Mouse (Mus musculus): Measurements from ENCODE around the gene Acad11. TPM values are rescaled to one million over a fixed set of nuclear protein-coding genes. Genes with fewer than 3 reads are reported as not detected.

Gene Acad11
- polyA plus RNA-seq, 1 experiment from 2014 or later = 10.1 TPM

- ATAC-seq (ENCODE audit: insufficient number of reproducible peaks, low FRiP score) = no peak
- 52% methylated on average over 7 of the region's 7 CpGs for WGBS
Observed at GRCm38 (mm10) chr9:104146683-104147082, 83.5 kb downstream of the Acad11 start.

DNA sequence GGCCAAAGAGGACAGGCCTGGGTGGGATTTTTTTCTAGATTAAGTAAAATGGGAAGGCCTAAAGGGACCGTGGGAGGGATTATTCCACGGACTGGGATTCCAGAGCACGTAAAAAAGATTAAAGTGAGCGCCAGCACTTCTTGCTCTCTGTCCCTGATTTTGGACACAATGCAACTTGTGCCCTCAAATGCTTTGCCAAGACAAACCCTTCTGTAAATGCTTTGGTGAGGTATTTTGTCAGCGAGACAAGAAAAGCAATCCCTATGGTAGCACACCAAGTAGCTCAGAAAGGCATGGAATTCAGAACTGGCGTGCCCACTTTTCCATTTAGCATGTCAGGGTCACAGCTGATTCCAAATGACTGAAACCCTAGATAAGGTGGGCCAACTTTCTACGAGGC is 85.8 kb downstream of the Acad11 start:
- no peak for ATAC-seq (ENCODE audit: insufficient number of reproducible peaks, low FRiP score)
- no peak overlapping the region for H3K4me2 ChIP-seq
- H3K36me3 ChIP-seq = peaks cover 44% of the 10 kb centered on the region
- WGBS = 84% methylated on average over 7 of the region's 7 CpGs
- no peaks in the 10 kb centered on the region for H3K9me3 ChIP-seq (replicated peaks)
- H3K4me1 ChIP-seq (replicated peaks) = 0 out of 2 replicates have a peak, but pooled peaks cover 3% of the 10 kb centered on the region
- no peak overlapping the region for H3K27ac ChIP-seq (ENCODE audit: poor library complexity, severe bottlenecking)
- H3K9ac ChIP-seq = no peak overlapping the region
- no peak overlapping the region for H3K4me3 ChIP-seq
- no peaks in the 10 kb centered on the region for H3K27me3 ChIP-seq (replicated peaks)

More at GRCm38 (mm10) chr9:104146683-104147082, 83.5 kb downstream of the Acad11 start:
- 0 out of 2 replicates have a peak, but pooled peaks cover 3% of the 10 kb centered on the region for H3K4me1 ChIP-seq (replicated peaks)
- H3K9me3 ChIP-seq (replicated peaks) = no peaks in the 10 kb centered on the region
- H3K9ac ChIP-seq = no peak overlapping the region
- no peak overlapping the region for H3K4me3 ChIP-seq
- H3K27ac ChIP-seq (ENCODE audit: poor library complexity, severe bottlenecking) = no peak overlapping the region
- peaks cover 23% of the 10 kb centered on the region for H3K36me3 ChIP-seq
- no peak overlapping the region for H3K4me2 ChIP-seq
- H3K27me3 ChIP-seq (replicated peaks) = no peaks in the 10 kb centered on the region

- 87% methylated on average over 7 of the region's 7 CpGs for WGBS
- Histone ChIP-seq H3K36me3 (peaks cover 76% of the 10 kb centered on the region), H3K4me3 (no peak overlapping the region)
Observed at GRCm38 (mm10) chr9:104152121-104152520, 88.9 kb downstream of the Acad11 start.

DNA sequence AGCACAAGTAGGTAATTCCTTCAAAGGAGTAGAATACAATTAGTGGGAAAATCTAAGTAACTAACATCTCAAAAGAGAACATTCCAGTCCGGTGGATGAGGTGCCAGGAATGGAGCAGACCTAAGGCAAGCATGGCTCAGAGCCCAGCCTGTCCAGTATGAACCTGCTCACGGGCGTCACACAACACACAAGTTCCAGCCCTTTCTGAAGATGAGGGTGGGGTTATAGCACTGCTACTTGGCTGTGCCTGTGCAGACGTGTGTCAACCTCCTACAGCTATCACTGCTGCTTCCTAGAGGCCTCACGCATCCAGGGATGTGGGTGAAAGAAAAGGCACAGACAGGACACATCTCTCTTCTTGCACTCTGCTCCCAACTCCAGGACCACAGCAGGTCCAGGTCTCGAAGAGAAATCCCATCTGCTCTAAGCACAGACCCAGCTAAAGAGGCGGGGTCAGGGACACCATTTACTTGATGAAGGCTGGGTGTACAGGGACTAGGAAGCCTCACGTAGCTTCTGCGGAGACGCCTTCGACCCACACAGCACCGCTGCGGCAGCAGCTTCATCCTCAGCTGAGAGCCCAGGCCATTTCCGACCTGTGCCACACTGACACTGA is 92.0 kb downstream of the Acad11 start:
- H3K36me3 ChIP-seq = peaks cover 94% of the 10 kb centered on the region
- no peaks in the 10 kb centered on the region for H3K9me3 ChIP-seq (replicated peaks)
- H3K27ac ChIP-seq (ENCODE audit: poor library complexity, severe bottlenecking) = no peak overlapping the region
- no peak overlapping the region for H3K4me3 ChIP-seq
- no peaks in the 10 kb centered on the region for H3K4me1 ChIP-seq (replicated peaks)
- no peak overlapping the region for H3K4me2 ChIP-seq
- ATAC-seq (ENCODE audit: insufficient number of reproducible peaks, low FRiP score) = no peak
- no peaks in the 10 kb centered on the region for H3K27me3 ChIP-seq (replicated peaks)
- H3K9ac ChIP-seq = no peak overlapping the region
- 89% methylated on average over 14 of the region's 14 CpGs for WGBS

More at GRCm38 (mm10) chr9:104152121-104152520, 88.9 kb downstream of the Acad11 start:
- ATAC-seq (ENCODE audit: insufficient number of reproducible peaks, low FRiP score) = no peak
- Histone ChIP-seq H3K27ac (ENCODE audit: poor library complexity, severe bottlenecking) (no peak overlapping the region), H3K27me3 (replicated peaks) (no peaks in the 10 kb centered on the region), H3K9me3 (replicated peaks) (no peaks in the 10 kb centered on the region), H3K4me2 (no peak overlapping the region), H3K4me1 (replicated peaks) (no peaks in the 10 kb centered on the region), H3K9ac (no peak overlapping the region)

- whole genome bisulfite sequencing = 89% methylated on average over 8 of the region's 8 CpGs
Observed at GRCm38 (mm10) chr9:104156506-104156905, 93.3 kb downstream of the Acad11 start.

DNA sequence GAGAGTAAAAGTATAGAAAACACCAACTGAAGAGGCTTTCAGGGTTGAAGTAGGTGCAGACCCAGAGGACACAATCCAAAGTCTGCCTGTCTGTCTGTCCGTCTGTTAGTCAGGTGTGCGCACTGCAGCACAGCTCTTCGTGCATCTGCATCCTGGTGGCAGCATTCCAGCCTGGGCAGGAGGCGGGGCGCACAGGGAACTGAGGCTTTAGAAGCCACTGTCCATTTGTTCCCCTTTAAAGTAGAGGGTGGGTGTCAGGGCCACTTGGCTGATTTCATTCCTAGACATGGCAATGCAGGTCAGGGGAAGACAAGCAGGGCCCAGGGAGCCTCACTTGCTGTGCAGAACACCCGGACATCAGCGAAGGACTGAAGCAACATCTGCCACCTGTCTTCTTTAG is 94.1 kb downstream of the Acad11 start:
- 93% methylated on average over 7 of the region's 7 CpGs for WGBS

More at GRCm38 (mm10) chr9:104156506-104156905, 93.3 kb downstream of the Acad11 start:
- Histone ChIP-seq H3K4me3 (no peak overlapping the region), H3K27me3 (replicated peaks) (no peaks in the 10 kb centered on the region), H3K9me3 (replicated peaks) (no peaks in the 10 kb centered on the region), H3K4me1 (replicated peaks) (no peaks in the 10 kb centered on the region), H3K36me3 (peaks cover 96% of the 10 kb centered on the region), H3K27ac (ENCODE audit: poor library complexity, severe bottlenecking) (no peak overlapping the region), H3K9ac (no peak overlapping the region), H3K4me2 (no peak overlapping the region)
- no peak for ATAC-seq (ENCODE audit: insufficient number of reproducible peaks, low FRiP score)

DNA sequence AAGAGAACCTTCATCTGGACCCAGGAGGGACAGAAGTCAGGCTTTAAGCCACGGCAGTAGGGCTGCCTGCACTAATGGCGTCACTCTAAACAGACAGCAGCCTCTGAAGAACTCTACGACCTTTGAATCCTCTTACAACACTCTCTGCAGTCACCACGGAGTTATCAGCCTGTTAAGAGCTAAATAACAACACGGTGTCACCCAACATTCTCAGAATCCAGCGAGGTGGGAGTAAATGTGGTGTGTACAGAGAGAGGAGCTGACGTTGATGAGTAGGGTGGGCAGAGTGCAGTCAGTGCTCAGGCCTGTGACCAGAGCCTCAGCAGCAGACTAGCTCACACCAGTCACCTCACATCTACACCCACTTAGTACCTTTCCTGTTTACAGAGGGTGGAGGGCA is 97.9 kb downstream of the Acad11 start:
- 54% methylated on average over 7 of the region's 7 CpGs for whole genome bisulfite sequencing
- no peaks in the 10 kb centered on the region for H3K4me1 ChIP-seq (replicated peaks)
- no peak overlapping the region for H3K4me2 ChIP-seq
- no peaks in the 10 kb centered on the region for H3K9me3 ChIP-seq (replicated peaks)
- H3K36me3 ChIP-seq = peaks cover 93% of the 10 kb centered on the region
- H3K27me3 ChIP-seq (replicated peaks) = no peaks in the 10 kb centered on the region
- H3K4me3 ChIP-seq = no peak overlapping the region
- no peak overlapping the region for H3K27ac ChIP-seq (ENCODE audit: poor library complexity, severe bottlenecking)
- no peak overlapping the region for H3K9ac ChIP-seq
- ATAC-seq (ENCODE audit: insufficient number of reproducible peaks, low FRiP score) = no peak

More for the DNA sequence above, 94.1 kb downstream of the Acad11 start:
- Histone ChIP-seq H3K36me3 (peaks cover 96% of the 10 kb centered on the region), H3K4me2 (no peak overlapping the region), H3K27ac (ENCODE audit: poor library complexity, severe bottlenecking) (no peak overlapping the region), H3K4me1 (replicated peaks) (no peaks in the 10 kb centered on the region), H3K4me3 (no peak overlapping the region), H3K27me3 (replicated peaks) (no peaks in the 10 kb centered on the region), H3K9ac (no peak overlapping the region), H3K9me3 (replicated peaks) (no peaks in the 10 kb centered on the region)
- no peak for ATAC-seq (ENCODE audit: insufficient number of reproducible peaks, low FRiP score)

GRCm38 (mm10) chr9:104164194-104164593 is 101.0 kb downstream of the Acad11 start:
- Histone ChIP-seq H3K4me3 (no peak overlapping the region), H3K4me2 (no peak overlapping the region), H3K27ac (ENCODE audit: poor library complexity, severe bottlenecking) (no peak overlapping the region), H3K9ac (no peak overlapping the region), H3K27me3 (replicated peaks) (no peaks in the 10 kb centered on the region), H3K9me3 (replicated peaks) (no peaks in the 10 kb centered on the region), H3K4me1 (replicated peaks) (no peaks in the 10 kb centered on the region), H3K36me3 (peaks cover 88% of the 10 kb centered on the region)
- ATAC-seq (ENCODE audit: insufficient number of reproducible peaks, low FRiP score) = no peak
- WGBS = 72% methylated on average over 5 of the region's 5 CpGs

DNA sequence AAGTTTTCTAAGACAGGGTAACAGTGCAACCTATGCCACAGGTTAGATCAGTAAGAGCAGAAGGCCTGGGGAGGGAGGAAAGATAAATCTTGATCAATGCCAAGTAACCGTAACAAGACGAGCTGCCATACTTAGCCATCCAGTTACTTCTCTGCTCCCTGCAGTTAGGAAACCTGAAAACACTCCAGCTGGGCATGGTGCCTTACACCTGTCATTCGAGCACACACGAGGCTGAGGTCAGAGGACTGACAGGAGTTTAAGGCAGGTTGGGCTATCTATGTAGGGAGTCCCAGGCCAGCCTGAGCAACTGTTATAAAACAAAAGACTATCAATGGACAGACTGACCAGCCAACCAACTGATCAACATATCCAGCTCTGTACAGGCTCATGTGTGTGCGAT is 102.7 kb downstream of the Acad11 start:
- WGBS = 88% methylated on average over 5 of the region's 5 CpGs
- no peaks in the 10 kb centered on the region for H3K4me1 ChIP-seq (replicated peaks)
- H3K4me3 ChIP-seq = no peak overlapping the region
- H3K9me3 ChIP-seq (replicated peaks) = no peaks in the 10 kb centered on the region
- H3K27me3 ChIP-seq (replicated peaks) = no peaks in the 10 kb centered on the region
- peaks cover 86% of the 10 kb centered on the region for H3K36me3 ChIP-seq
- no peak for ATAC-seq (ENCODE audit: insufficient number of reproducible peaks, low FRiP score)
- no peak overlapping the region for H3K4me2 ChIP-seq
- H3K9ac ChIP-seq = no peak overlapping the region
- no peak overlapping the region for H3K27ac ChIP-seq (ENCODE audit: poor library complexity, severe bottlenecking)

- H3K4me1 ChIP-seq (replicated peaks) = no peaks in the 10 kb centered on the region
- no peak overlapping the region for H3K9ac ChIP-seq
- no peaks in the 10 kb centered on the region for H3K9me3 ChIP-seq (replicated peaks)
- no peaks in the 10 kb centered on the region for H3K27me3 ChIP-seq (replicated peaks)
- no peak overlapping the region for H3K4me2 ChIP-seq
- no peak overlapping the region for H3K27ac ChIP-seq (ENCODE audit: poor library complexity, severe bottlenecking)
- no peak overlapping the region for H3K4me3 ChIP-seq
- no peak for ATAC-seq (ENCODE audit: insufficient number of reproducible peaks, low FRiP score)
- peaks cover 77% of the 10 kb centered on the region for H3K36me3 ChIP-seq
- WGBS = 89% methylated on average over 10 of the region's 10 CpGs
Observed at GRCm38 (mm10) chr9:104169986-104170385, 106.8 kb downstream of the Acad11 start.

DNA sequence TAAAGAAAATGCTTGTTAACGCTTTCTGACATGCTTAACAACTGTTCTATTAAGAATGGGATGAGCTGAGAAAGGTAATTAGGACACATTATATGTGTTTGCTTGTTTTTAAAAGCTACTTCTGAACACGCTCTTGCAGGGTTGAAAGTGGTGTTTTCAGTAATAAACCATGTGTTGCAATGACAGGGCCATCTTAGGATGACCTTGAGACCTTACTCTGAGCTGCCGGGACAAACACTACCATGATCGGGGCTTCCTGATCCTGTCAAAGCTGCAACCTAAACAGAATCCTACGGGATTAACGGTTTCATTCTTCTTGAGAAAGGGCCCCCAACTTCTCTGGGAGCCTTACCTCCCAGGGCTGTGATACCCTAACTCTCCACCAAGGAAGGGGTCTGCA is 108.5 kb downstream of the Acad11 start:
- H3K9ac ChIP-seq = no peak overlapping the region
- WGBS = 92% methylated on average over 6 of the region's 6 CpGs
- no peaks in the 10 kb centered on the region for H3K27me3 ChIP-seq (replicated peaks)
- no peak overlapping the region for H3K4me2 ChIP-seq
- H3K4me3 ChIP-seq = no peak overlapping the region
- H3K27ac ChIP-seq (ENCODE audit: poor library complexity, severe bottlenecking) = no peak overlapping the region
- H3K36me3 ChIP-seq = peaks cover 79% of the 10 kb centered on the region
- H3K9me3 ChIP-seq (replicated peaks) = no peaks in the 10 kb centered on the region
- no peaks in the 10 kb centered on the region for H3K4me1 ChIP-seq (replicated peaks)
- ATAC-seq (ENCODE audit: insufficient number of reproducible peaks, low FRiP score) = no peak

GRCm38 (mm10) chr9:104172342-104172741 is 109.2 kb downstream of the Acad11 start:
- H3K4me1 ChIP-seq (replicated peaks) = no peaks in the 10 kb centered on the region
- 88% methylated on average over 6 of the region's 6 CpGs for WGBS
- no peak overlapping the region for H3K9ac ChIP-seq
- H3K9me3 ChIP-seq (replicated peaks) = no peaks in the 10 kb centered on the region
- H3K27ac ChIP-seq (ENCODE audit: poor library complexity, severe bottlenecking) = no peak overlapping the region
- H3K4me2 ChIP-seq = no peak overlapping the region
- no peak overlapping the region for H3K4me3 ChIP-seq
- no peaks in the 10 kb centered on the region for H3K27me3 ChIP-seq (replicated peaks)
- ATAC-seq (ENCODE audit: insufficient number of reproducible peaks, low FRiP score) = no peak
- H3K36me3 ChIP-seq = peaks cover 78% of the 10 kb centered on the region
